Mouse (Mus musculus) cortical plate, adult 2 months (tissue): Measurements from ENCODE around the gene 9230104L09Rik.

Experiments
- CTCF ChIP-seq: fragments of 200-500 bp; IDR thresholded peaks from 2 replicates; pipeline ENCODE4 v1.5.1; 2011; ENCODE audit warnings: mild to moderate bottlenecking, control low read depth, low read length; ENCODE audit not compliant: insufficient read depth; ENCODE audit errors: extremely low read depth
- POLR2A ChIP-seq: fragments of 200-500 bp; IDR thresholded peaks from 2 replicates; pipeline ENCODE4 v1.6.1; 2011; ENCODE audit warnings: mild to moderate bottlenecking, low read length, control low read depth; ENCODE audit not compliant: insufficient read depth; ENCODE audit errors: extremely low read depth

GRCm38 (mm10) chr2:148825986-148826385 lies 38.9 kb downstream of the 9230104L09Rik start:
- no peak for TF ChIP-seq CTCF
- TF ChIP-seq POLR2A = no peak
